ENCODE assay signal across 14 mouse cellular contexts in genomic region chr17:12864111-12864510, GRCm38 (mm10). TPM values are rescaled to one million over a fixed set of nuclear protein-coding genes. Genes with fewer than 3 reads are reported as not detected.
"Had no signal": no experiment of that assay in that cellular context is flagged by ENCODE, and none has a peak within 500 bp of the region (broad histone marks: within the 10 kb centered on the region; RNA-seq: fewer than 3 reads in every experiment).

No protein-coding gene starts in this region.

- DNase-seq: kidney, postnatal 25 days; layer of hippocampus, adult 9-11 months; layer of hippocampus, postnatal 36 days; liver; liver, embryonic 13.5 days; liver, postnatal 0 days; lung, postnatal 14 days; right cerebral cortex, postnatal 4 days; spleen, adult 18-20 months; thymus, adult 18-20 months; thymus, postnatal 14 days had no signal

RNA-seq across cellular contexts. Expression of gene Mas1, which starts 3.8 kb away (rescaled TPM):
- total RNA-seq: monocyte, adult 5-6 weeks; neutrophil, adult 5-6 weeks had no signal

RNA-seq across cellular contexts. Expression of gene Mrgprh, which starts 11.7 kb away (rescaled TPM):
- total RNA-seq: layer of hippocampus, adult 18-20 months; layer of hippocampus, postnatal 36 days; monocyte, adult 5-6 weeks; neutrophil, adult 5-6 weeks had no signal

RNA-seq across cellular contexts. Expression of gene Pnldc1, which starts 45.9 kb away (rescaled TPM):
- total RNA-seq: monocyte, adult 5-6 weeks had no signal
